Mouse (Mus musculus) heart, embryonic 10.5 days (tissue): Measurements from ENCODE around the gene Zfp429. TPM values are rescaled to one million over a fixed set of nuclear protein-coding genes. Genes with fewer than 3 reads are reported as not detected.
"Not testable (repeated sequence)": the region's sequence is repeated elsewhere in the genome, so short reads cannot be mapped to it uniquely, and the experiment has no call there.

Experiments
- DNase-seq: peaks from one replicate; pipeline ENCODE4 v3.0.0-alpha.2; 2017; ENCODE audit warnings: low spot score
- H3K27ac ChIP-seq: fragments of 300-500 bp; sonication (generic); 2 replicates; pipeline ENCODE4 v1.5.1; 2016; ENCODE audit warnings: mild to moderate bottlenecking
- H3K27me3 ChIP-seq: fragments of 300-500 bp; sonication (generic); 2 replicates; pipeline ENCODE4 v1.6.1; 2016; ENCODE audit warnings: mild to moderate bottlenecking; ENCODE audit not compliant: poor library complexity, insufficient read depth, severe bottlenecking
- H3K36me3 ChIP-seq: fragments of 300-500 bp; sonication (generic); 2 replicates; pipeline ENCODE4 v1.6.1; 2016; ENCODE audit warnings: mild to moderate bottlenecking, moderate library complexity
- H3K4me1 ChIP-seq: fragments of 300-500 bp; sonication (generic); 2 replicates; pipeline ENCODE4 v1.6.1; 2016; ENCODE audit warnings: mild to moderate bottlenecking
- H3K4me3 ChIP-seq: fragments of 300-500 bp; sonication (generic); 2 replicates; pipeline ENCODE4 v1.5.1; 2016; ENCODE audit warnings: mild to moderate bottlenecking, moderate library complexity
- H3K9me3 ChIP-seq: fragments of 300-500 bp; sonication (generic); 2 replicates; pipeline ENCODE4 v1.6.1; 2016; ENCODE audit warnings: mild to moderate bottlenecking, moderate library complexity
- WGBS: fragments of 180-500 bp; shearing (Covaris S2); methylation state at CpG from one replicate; pipeline ENCODE4 v1.1.7; 2016; 5-methylcytosine and 5-hydroxymethylcytosine counted together
- polyA plus RNA-seq: library from polyadenylated mRNA; unstranded; fragments of >200 nt; fragmentation: Nextera tagmentation; extraction: Ambion mirVana; gene quantifications from 2 replicates; pipeline ENCODE4 v1.2.1, GENCODE M21; 2016

Gene Zfp429
- polyA plus RNA-seq: 3.4 and 4.0 TPM in 2 replicates

DNA sequence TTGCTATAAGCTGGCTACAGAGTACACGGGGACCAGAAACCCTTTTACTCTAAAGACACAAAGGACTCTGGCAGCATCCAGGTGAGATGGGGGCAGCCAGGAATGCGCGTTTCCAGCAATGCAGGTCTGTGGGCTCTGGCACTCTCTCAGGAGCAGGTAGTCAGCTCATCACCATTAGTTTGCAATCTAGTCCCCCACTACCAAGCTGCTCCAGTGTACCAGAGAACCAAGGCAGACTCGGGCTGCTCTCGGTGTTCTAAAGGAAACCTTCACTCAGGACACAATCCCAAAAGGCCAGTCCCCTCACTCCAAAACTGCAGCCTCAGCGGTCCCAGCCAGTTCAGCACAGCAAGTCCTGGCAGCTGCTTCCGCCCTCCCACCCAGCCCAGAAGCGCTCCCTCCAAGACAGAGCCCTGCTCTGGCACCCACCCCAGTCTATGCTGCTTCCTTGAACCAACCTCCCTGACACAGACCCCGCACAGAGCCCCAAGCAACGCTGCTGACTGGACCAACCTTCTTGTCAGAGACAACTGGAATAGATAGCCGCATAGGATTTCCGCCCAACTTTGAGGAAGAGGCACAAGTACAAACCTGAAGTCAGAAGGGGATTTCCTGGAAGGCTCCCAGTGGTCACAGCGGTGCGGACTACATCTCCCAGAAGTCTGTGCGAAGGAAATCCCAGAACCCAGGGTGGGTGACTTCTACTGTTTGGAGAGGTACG, at the start of gene Zfp429:
TSS of gene Zfp429 (minus strand) at position 637 of the 721 bp plus-strand sequence.
- not testable (repeated sequence) for H3K36me3 ChIP-seq, H3K27me3 ChIP-seq, H3K9me3 ChIP-seq, H3K4me1 ChIP-seq
- H3K4me3 ChIP-seq: peak within 1 kb of the TSS; percentile 70
- DNase-seq: peak; percentile 90
- peak within 1 kb of the TSS; percentile 83 for H3K27ac ChIP-seq
- 4% methylated on average over 16 of the region's 16 CpGs for WGBS

GRCm38 (mm10) chr13:67437095-67437494, 37.5 kb upstream of the Zfp429 start:
- WGBS: 100% methylated on average over 1 of the region's 3 CpGs
- 0 out of 2 replicates have a peak, but pooled peaks cover 11% of the 10 kb centered on the region for H3K36me3 ChIP-seq
- not testable (repeated sequence) for H3K27ac ChIP-seq, H3K4me1 ChIP-seq, H3K4me3 ChIP-seq, H3K9me3 ChIP-seq, H3K27me3 ChIP-seq, DNase-seq

- no peak for DNase-seq
- no peak overlapping the region for H3K27ac ChIP-seq
- H3K4me3 ChIP-seq: no peak overlapping the region
- no peaks in the 10 kb centered on the region for H3K9me3 ChIP-seq
- H3K36me3 ChIP-seq: no peaks in the 10 kb centered on the region
- no peaks in the 10 kb centered on the region for H3K4me1 ChIP-seq
- no peaks in the 10 kb centered on the region for H3K27me3 ChIP-seq
- WGBS: 65% methylated on average over 3 of the region's 3 CpGs
Measured at GRCm38 (mm10) chr13:67428116-67428515, 28.5 kb upstream of the Zfp429 start.

DNA sequence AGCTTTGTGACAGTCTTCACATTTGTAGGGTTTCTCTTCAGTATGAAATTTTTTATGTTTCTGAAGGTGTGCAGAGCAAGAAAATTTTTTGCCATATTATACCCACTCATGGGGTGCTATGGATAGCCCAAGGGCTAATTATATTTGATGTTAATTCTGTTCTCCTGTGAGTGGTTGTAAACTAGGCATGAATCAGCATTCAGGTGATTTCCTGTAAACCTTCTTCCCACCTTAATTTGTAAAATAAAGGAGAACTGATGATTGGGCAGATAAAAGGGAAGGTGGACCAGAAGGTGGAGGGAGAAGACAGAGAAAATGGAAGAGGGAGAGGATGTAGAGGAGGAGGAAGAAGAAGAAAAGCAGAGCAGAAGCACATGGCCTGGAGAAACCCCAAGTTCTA, 26.1 kb upstream of the Zfp429 start:
- not testable (repeated sequence) for H3K4me1 ChIP-seq, H3K27ac ChIP-seq, H3K9me3 ChIP-seq, H3K27me3 ChIP-seq, H3K4me3 ChIP-seq, DNase-seq, H3K36me3 ChIP-seq

GRCm38 (mm10) chr13:67422532-67422931, 22.9 kb upstream of the Zfp429 start:
- H3K4me3 ChIP-seq, H3K9me3 ChIP-seq, DNase-seq, H3K27ac ChIP-seq, H3K27me3 ChIP-seq, H3K36me3 ChIP-seq, H3K4me1 ChIP-seq: not testable (repeated sequence)
- WGBS: 83% methylated on average over 2 of the region's 2 CpGs

- no peaks in the 10 kb centered on the region for H3K36me3 ChIP-seq
- DNase-seq: peak; percentile 83
- H3K9me3 ChIP-seq: no peaks in the 10 kb centered on the region
- H3K4me3 ChIP-seq: peak within 1 kb of the TSS; percentile 72
- WGBS: 3% methylated on average over 22 of the region's 22 CpGs
- H3K27me3 ChIP-seq: no peaks in the 10 kb centered on the region
- peaks cover 3% of the 10 kb centered on the region; the same call in 1 of the 2 replicates for H3K4me1 ChIP-seq
- H3K27ac ChIP-seq: peak within 1 kb of the TSS; percentile 84
Measured at GRCm38 (mm10) chr13:67421207-67421857, 21.7 kb upstream of the Zfp429 start, which contains the start of gene Zfp459. TSS of gene Zfp459 (minus strand) at chr13:67421418.

DNA sequence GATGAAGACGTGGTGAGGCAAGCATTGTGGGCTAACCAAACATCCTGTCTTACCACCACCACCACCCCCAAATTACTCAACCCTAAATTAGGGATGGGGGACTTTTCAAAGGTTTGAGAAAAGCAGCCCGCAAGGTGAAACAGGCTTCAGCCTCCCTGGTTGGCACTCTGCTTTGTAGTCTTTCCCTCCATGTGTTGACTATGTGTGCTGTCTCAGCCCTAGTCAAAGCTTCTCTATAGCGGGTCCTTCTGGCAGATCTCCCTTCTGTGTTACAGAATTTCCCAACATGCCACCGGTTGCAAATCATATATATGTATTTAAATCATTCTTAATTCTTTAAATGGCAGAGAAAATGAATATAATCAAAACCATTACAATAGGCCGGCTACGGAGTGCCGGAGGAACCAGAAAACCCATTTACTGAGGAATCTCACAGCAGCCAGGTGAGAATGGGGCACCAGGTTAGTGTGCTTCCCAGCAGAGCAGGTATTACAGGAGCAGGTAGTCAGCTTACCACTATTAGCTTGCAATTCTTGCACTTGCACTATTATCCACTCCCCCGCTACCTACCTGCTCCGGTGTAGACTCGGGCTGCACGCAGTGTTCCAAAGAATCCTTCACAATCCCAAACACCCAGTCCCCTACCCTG, 21.1 kb upstream of the Zfp429 start:
- DNase-seq: no peak
- 34% methylated on average over 11 of the region's 11 CpGs for WGBS
- H3K9me3 ChIP-seq: no peaks in the 10 kb centered on the region
- H3K4me1 ChIP-seq: peaks cover 3% of the 10 kb centered on the region; the same call in 1 of the 2 replicates
- no peaks in the 10 kb centered on the region for H3K36me3 ChIP-seq
- H3K27me3 ChIP-seq: no peaks in the 10 kb centered on the region
- peak overlapping the region; percentile 84 for H3K27ac ChIP-seq
- peak overlapping the region; percentile 72 for H3K4me3 ChIP-seq

DNA sequence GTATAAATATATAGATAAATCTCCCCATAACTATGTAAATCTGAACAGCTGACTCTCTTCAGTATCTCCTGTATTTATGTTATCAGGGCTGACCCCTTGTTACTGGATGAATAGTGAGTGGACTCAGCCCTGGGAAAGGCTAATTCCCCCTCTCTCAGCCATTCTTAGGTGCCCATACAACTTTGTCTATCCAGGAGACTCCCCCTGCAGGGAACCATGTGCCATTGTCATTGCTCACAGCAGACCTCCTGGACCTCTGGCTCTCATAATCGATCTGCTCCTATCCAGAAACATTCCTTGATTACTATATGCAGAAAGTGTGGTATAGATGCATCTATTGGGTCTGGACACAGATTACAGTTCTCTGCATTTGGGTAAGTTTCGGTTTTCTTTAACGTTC, 17.2 kb upstream of the Zfp429 start:
- Histone ChIP-seq H3K9me3 (no peaks in the 10 kb centered on the region), H3K27ac (no peak overlapping the region), H3K36me3 (no peaks in the 10 kb centered on the region), H3K4me1 (peaks cover 3% of the 10 kb centered on the region; the same call in 1 of the 2 replicates), H3K4me3 (no peak overlapping the region), H3K27me3 (no peaks in the 10 kb centered on the region)
- DNase-seq: no peak
- WGBS: 84% methylated on average over 3 of the region's 3 CpGs

- no peak for DNase-seq
- WGBS: 81% methylated on average over 6 of the region's 6 CpGs
- peaks cover under 1% of the 10 kb centered on the region; the same call in 1 of the 2 replicates for H3K4me1 ChIP-seq
Measured at GRCm38 (mm10) chr13:67415759-67416158, 16.1 kb upstream of the Zfp429 start.

GRCm38 (mm10) chr13:67413634-67414033, 14.0 kb upstream of the Zfp429 start:
- H3K4me1 ChIP-seq, DNase-seq, H3K27ac ChIP-seq, H3K27me3 ChIP-seq, H3K4me3 ChIP-seq, H3K9me3 ChIP-seq, H3K36me3 ChIP-seq: not testable (repeated sequence)
- WGBS: 70% methylated on average over 3 of the region's 3 CpGs

More at GRCm38 (mm10) chr13:67415759-67416158, 16.1 kb upstream of the Zfp429 start:
- Histone ChIP-seq H3K27ac (no peak overlapping the region), H3K36me3 (no peaks in the 10 kb centered on the region), H3K9me3 (no peaks in the 10 kb centered on the region), H3K4me3 (no peak overlapping the region), H3K27me3 (no peaks in the 10 kb centered on the region)

DNA sequence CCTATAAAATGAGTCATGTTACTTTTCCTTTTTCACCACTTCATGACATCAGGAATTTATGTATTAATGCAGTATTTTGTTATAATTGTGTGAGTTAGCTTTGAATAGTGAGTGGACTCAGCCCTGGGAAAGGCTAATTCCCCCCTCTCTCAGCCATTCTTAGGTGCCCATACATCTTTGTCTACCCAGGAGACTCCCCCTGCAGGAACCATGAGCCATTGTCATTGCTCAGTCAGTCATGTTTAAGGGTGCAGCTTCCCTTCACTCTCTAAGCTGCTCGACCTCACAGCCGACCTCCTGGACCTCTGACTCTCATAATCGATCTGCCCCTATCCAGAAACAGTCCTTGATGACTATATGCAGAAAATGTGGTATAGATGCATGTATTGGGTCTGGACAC, 23.4 kb downstream of the Zfp429 start:
- WGBS: 71% methylated on average over 3 of the region's 3 CpGs
- H3K4me3 ChIP-seq, H3K27me3 ChIP-seq, DNase-seq, H3K36me3 ChIP-seq, H3K27ac ChIP-seq, H3K9me3 ChIP-seq, H3K4me1 ChIP-seq: not testable (repeated sequence)

GRCm38 (mm10) chr13:67375050-67375911, 24.3 kb downstream of the Zfp429 start, which contains the start of the genes Gm28041 and Zfp456:
TSS of gene Gm28041 (minus strand) at chr13:67375733.
TSS of gene Zfp456 (minus strand) at chr13:67375810.
- DNase-seq: peak; percentile 92
- 10% methylated on average over 14 of the region's 15 CpGs for WGBS
- not testable (repeated sequence) for H3K27me3 ChIP-seq, H3K9me3 ChIP-seq, H3K4me1 ChIP-seq, H3K36me3 ChIP-seq
- Histone ChIP-seq H3K4me3 (peak within 1 kb of the TSS; percentile 63), H3K27ac (peak within 1 kb of the TSS; percentile 64; the same call in 1 of the 2 replicates)
